Mouse (Mus musculus) testis, adult 2 months (tissue): Measurements from ENCODE around the gene Cryzl2. TPM values are rescaled to one million over a fixed set of nuclear protein-coding genes. Genes with fewer than 3 reads are reported as not detected.

Experiments
- H3K27ac ChIP-seq: fragments of 200-500 bp; 2 replicates; pipeline ENCODE4 v1.5.1; 2012; ENCODE audit warnings: low read depth, low read length; ENCODE audit not compliant: control insufficient read depth, insufficient read depth
- H3K27me3 ChIP-seq: fragments of 200-500 bp; 2 replicates; pipeline ENCODE4 v1.6.1; 2012; ENCODE audit warnings: mild to moderate bottlenecking, low read length, moderate library complexity; ENCODE audit not compliant: control insufficient read depth, insufficient read depth
- H3K36me3 ChIP-seq: fragments of 200-500 bp; 2 replicates; pipeline ENCODE4 v1.6.1; 2012; ENCODE audit warnings: mild to moderate bottlenecking, low read length; ENCODE audit not compliant: control insufficient read depth, insufficient read depth
- H3K4me1 ChIP-seq: fragments of 200-500 bp; 2 replicates; pipeline ENCODE4 v1.6.1; 2012; ENCODE audit warnings: low read length; ENCODE audit not compliant: control insufficient read depth, insufficient read depth
- H3K4me3 ChIP-seq: fragments of 200-500 bp; 2 replicates; pipeline ENCODE4 v1.5.1; 2012; ENCODE audit warnings: low read depth, mild to moderate bottlenecking, low read length, moderate library complexity, mixed read lengths; ENCODE audit not compliant: control insufficient read depth
- CTCF ChIP-seq: fragments of 200-500 bp; IDR thresholded peaks from 2 replicates; pipeline ENCODE4 v1.5.1; 2012; ENCODE audit warnings: low read depth, mild to moderate bottlenecking, inconsistent platforms, low read length, moderate library complexity; ENCODE audit not compliant: control insufficient read depth, insufficient read depth, insufficient replicate concordance
- POLR2A ChIP-seq: fragments of 200-500 bp; IDR thresholded peaks from 2 replicates; pipeline ENCODE4 v1.6.1; 2012; ENCODE audit warnings: low read depth, mild to moderate bottlenecking, inconsistent platforms, low read length, moderate library complexity; ENCODE audit not compliant: control insufficient read depth
- polyA plus RNA-seq: library from polyadenylated mRNA; depleted of rRNA; stranded (reverse); fragments of >200 nt; gene quantifications from 2 replicates; pipeline ENCODE4 v1.2.3, GENCODE M21; 2012

Cryzl2 gene
- polyA plus RNA-seq, 1 experiment, result 5.5 TPM

DNA sequence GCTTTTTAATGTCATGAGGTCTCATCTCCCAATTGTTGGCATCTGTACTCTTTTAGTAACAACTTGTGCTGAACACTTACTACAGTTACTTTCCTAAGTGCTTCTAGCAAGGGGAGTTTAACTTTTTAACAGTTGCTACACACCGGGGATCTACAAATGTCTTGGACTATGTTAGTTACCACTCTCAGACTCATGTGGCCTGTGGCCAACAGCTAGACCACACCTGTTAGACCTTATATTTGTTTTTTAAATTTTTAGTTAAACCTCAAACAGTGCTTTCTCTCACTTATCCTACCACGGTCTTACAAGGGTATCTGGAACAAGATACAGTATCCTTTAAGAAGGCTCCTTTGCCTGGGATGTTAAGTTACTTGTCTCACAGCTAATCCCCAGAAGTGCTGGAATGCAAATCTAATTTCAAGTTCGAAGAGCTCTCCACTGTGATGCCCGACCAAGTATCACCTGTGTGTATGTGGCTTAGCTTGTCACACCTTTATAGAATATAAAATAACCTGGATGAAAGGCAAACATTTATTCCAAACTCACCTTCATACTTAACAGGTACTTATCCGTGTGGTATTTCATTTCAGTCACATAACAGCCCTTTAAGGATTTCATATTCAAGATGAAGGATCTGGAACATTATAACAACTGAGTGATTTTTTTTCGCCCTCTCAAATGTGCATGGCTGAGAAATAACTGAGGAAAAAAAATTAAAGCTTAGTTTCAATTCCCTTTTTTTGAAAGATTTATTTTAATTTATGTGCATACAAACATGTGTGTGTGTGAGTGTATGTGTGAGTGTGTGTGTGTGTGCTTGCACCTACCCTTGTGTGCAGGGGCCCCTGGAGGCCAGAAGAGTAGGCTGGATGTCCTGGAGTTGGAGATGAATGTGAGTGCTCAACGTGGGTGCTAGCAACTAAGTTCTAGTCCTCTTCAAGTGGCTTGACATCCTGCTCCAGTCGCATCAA, 58.7 kb downstream of the Cryzl2 start:
- H3K27ac ChIP-seq, result no peak overlapping the region

DNA sequence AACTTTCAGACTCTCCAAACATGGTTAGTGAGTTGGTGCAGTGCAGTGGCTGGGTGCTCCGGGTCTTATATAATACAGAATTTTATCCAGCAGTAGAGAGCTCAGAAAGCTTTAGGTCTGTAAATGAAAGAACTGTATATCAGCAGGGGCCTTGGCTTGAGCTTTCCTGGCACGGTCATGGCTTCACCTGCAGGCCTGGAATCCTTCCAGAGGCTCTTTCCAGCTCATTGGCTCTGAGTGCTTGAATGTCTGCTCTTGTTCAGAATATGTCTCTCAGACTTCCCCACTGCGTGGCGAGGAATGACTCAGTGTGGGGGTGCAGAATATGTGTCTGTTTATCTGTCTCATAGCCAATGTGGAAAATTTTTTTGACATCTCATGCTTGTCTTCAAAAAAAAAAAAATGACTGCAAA, 59.7 kb downstream of the Cryzl2 start:
- Histone ChIP-seq H3K27me3 (no peaks in the 10 kb centered on the region), H3K4me1 (no peaks in the 10 kb centered on the region), H3K4me3 (no peak overlapping the region), H3K36me3 (no peaks in the 10 kb centered on the region), H3K27ac (no peak overlapping the region)
- no peak for TF ChIP-seq CTCF
- TF ChIP-seq POLR2A, result no peak

More for the DNA sequence above, 58.7 kb downstream of the Cryzl2 start:
- no peaks in the 10 kb centered on the region for H3K27me3 ChIP-seq
- H3K36me3 ChIP-seq, result no peaks in the 10 kb centered on the region
- no peak for TF ChIP-seq POLR2A
- TF ChIP-seq CTCF, result no peak
- no peaks in the 10 kb centered on the region for H3K4me1 ChIP-seq
- H3K4me3 ChIP-seq, result no peak overlapping the region

DNA sequence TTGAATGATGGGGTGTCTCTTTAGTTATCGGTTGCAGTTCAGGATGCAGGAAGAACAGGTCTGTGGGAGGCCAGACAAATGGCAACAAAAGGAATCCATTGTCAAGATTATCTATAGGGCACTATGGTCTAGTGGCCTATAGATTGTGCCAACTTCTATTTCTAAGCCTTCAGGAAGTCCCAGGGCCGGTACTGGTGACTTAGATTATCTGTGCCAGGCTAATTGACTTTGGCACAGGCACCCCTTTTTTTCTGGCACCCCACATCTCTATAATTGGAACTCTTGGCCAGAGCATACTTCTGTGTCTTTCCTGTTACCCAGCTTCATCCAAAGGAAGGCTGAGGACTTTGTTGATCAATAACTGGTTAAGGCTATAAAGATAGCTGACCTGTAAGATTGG, 61.0 kb downstream of the Cryzl2 start:
- H3K4me1 ChIP-seq, result no peaks in the 10 kb centered on the region
- no peaks in the 10 kb centered on the region for H3K36me3 ChIP-seq
- no peaks in the 10 kb centered on the region for H3K27me3 ChIP-seq
- H3K27ac ChIP-seq, result no peak overlapping the region
- H3K4me3 ChIP-seq, result no peak overlapping the region
- TF ChIP-seq CTCF, result no peak
- no peak for TF ChIP-seq POLR2A

DNA sequence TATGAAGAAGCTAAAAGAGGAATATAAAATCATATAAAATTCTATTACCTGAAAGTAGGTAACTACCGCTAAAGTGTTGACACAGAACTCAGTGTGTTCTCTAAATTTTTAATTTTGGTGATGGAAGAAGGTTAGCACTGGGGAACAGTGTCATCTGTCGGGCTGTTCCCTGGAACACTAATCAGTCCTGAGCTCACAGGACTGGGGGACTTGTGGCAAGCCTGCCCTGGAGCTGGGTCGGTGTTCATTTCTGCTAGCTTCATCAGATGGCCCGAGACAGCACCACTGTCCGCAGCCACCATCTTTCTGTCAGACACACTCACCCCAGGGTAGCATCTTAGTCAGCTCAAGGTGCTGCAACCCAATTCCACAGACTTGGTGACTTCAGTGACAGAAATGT, 63.9 kb downstream of the Cryzl2 start:
- TF ChIP-seq CTCF, result no peak
- no peak for TF ChIP-seq POLR2A
- no peaks in the 10 kb centered on the region for H3K36me3 ChIP-seq
- no peak overlapping the region for H3K4me3 ChIP-seq
- H3K27me3 ChIP-seq, result no peaks in the 10 kb centered on the region
- peaks cover 8% of the 10 kb centered on the region; the same call in 1 of the 2 replicates for H3K4me1 ChIP-seq
- H3K27ac ChIP-seq, result no peak overlapping the region

DNA sequence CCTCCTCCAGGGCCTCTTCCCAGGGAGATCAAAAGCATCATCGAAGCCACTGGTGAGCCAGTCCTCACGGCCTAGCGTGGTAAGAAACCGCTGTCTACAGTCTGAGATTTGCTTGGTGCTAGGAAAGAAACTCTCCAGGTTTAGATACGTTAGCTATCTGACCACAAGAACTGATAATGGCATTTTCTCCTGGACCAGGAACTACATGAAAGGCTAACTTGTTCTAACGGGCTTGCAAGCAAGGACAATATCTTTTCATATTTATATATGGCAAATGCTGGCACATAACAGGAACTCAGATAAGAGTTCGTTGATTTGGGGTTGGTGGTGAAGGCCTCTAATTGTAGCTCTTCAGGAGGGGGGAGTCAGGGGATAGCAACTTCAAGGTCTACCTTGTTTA, 66.4 kb downstream of the Cryzl2 start:
- Histone ChIP-seq H3K27ac (no peak overlapping the region), H3K27me3 (no peaks in the 10 kb centered on the region)

DNA sequence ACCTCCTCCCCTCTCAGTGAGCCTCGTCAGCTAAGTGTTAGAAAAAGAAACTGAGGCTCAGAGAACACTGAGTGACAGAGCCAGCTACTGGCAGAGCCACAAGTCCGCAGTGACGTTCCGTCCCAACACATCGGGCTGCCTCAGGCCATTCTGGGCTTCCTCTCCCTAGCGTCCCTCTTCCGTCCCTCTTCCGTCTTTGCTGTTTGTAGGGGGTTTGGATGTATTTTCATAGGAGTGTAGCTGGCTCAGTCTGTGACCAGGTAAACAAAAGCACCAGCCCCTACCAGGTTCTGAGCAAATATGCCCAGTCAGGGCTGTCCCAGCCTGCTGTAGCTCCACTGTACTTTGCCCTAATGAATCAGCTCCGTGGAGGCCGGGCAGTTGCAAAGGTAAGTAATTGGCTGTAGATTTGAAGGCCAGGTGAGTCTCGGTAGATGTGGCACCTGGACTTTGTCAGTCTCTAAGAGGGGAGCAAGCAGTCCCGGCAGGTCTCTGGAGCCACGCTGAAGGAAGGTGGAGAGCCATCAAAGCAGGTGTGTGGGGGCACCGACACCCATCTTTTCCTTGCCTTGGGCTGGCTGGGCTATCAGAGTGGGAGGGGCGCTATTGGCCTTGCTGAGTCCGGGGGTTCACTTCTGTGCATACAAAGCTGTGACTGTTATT, 67.4 kb downstream of the Cryzl2 start:
- no peaks in the 10 kb centered on the region for H3K27me3 ChIP-seq
- peaks cover 8% of the 10 kb centered on the region; the same call in 1 of the 2 replicates for H3K4me1 ChIP-seq
- H3K27ac ChIP-seq, result no peak overlapping the region
- no peaks in the 10 kb centered on the region for H3K36me3 ChIP-seq
- TF ChIP-seq POLR2A (no peak), CTCF (no peak)
- no peak overlapping the region for H3K4me3 ChIP-seq

More for the DNA sequence above, 66.4 kb downstream of the Cryzl2 start:
- no peaks in the 10 kb centered on the region for H3K36me3 ChIP-seq
- no peak overlapping the region for H3K4me3 ChIP-seq
- TF ChIP-seq POLR2A (no peak), CTCF (no peak)
- peaks cover 8% of the 10 kb centered on the region; the same call in 1 of the 2 replicates for H3K4me1 ChIP-seq

DNA sequence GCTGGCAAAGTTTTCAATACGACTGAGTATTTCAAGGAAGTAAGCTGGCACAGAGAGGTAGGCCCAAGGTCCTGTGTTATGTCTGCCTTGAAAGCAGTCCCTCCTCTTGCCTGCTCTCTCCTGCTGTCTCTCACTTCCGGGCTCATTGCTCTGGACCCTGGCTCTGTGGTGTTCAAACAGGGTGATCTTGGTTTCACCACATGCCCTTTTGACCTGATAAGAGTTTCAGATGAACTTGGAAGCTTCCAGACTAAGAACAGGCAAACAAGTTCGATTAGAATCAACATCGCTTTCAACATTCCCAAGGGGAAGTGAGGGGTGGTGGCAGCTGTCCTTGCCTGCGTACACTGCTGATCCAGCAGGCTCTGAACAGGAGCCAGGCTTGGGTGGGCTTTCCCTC, 68.2 kb downstream of the Cryzl2 start:
- TF ChIP-seq CTCF (no peak), POLR2A (no peak)
- H3K27ac ChIP-seq, result no peak overlapping the region

More for the DNA sequence above, 68.2 kb downstream of the Cryzl2 start:
- H3K4me1 ChIP-seq, result peaks cover 8% of the 10 kb centered on the region; the same call in 1 of the 2 replicates
- no peak overlapping the region for H3K4me3 ChIP-seq
- no peaks in the 10 kb centered on the region for H3K27me3 ChIP-seq
- no peaks in the 10 kb centered on the region for H3K36me3 ChIP-seq
